Mouse (Mus musculus): ENCODE results near the gene Glb1l. TPM values are rescaled to one million over a fixed set of nuclear protein-coding genes. Genes with fewer than 3 reads are reported as not detected.

Gene Glb1l
- polyA plus RNA-seq, 1 experiment from 2014 or later: 12.8 TPM

DNA sequence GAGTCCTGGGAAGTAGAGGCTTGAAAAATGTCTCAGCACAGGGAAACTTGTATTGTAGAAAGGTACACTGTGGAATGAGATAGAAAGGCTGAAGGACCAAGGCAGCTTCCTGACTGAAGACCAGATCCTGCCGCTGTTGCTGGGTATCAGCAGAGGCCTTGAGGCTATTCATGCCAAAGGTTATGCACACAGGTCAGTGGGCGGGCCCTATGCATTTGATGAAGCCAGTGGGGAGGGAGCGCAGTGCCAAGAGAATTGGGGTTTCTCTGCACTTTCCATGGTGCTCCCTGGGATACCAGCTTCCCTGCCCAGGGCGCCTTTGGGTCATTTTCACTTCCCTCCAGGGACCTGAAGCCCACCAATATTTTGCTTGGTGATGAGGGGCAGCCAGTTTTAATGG is 1.9 kb upstream of the Glb1l start:
- peaks cover 27% of the 10 kb centered on the region for H3K27me3 ChIP-seq (ENCODE audit: low read depth, poor library complexity, severe bottlenecking)
- peaks cover 44% of the 10 kb centered on the region for H3K36me3 ChIP-seq
- H3K4me3 ChIP-seq: peak overlapping the region; percentile 2; the same call in 1 of the 2 replicates
- H3K27ac ChIP-seq: no peak overlapping the region
- no peaks in the 10 kb centered on the region for H3K9me3 ChIP-seq (replicated peaks)
- WGBS: 86% methylated on average over 4 of the region's 4 CpGs
- peaks cover 51% of the 10 kb centered on the region for H3K4me1 ChIP-seq
- no peak for DNase-seq (ENCODE audit: low spot score)

DNA sequence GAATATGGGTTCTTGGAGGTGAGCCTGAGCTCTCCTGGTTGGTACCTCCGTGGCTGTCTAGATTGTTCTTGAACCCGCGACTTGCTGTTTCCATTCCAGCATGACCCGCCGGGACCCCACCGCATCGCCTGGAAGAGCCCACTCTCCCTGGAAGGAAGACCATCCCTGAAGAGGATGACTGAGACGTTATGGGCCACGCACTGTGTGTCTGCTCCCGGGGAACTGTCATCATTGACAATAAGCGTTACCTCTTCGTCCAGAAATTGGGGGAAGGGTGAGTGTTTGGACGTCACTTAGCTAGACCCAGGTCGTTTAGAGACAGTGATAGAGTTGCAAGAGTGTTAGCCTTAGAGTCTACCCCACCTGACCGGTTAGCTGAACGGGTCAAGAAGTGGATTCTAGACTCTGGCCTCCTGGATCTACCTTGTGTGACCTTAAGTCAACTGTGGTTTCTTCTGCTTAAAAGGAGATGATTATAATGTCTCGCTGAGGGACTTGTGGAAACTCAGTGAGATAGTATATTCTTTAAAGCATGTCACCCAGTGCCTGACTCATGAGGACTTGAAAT is 612 bp upstream of the Glb1l start:
- Histone ChIP-seq H3K27ac (peak overlapping the region; percentile 87), H3K4me1 (peaks cover 51% of the 10 kb centered on the region), H3K4me3 (peak overlapping the region; percentile 79), H3K27me3 (ENCODE audit: low read depth, poor library complexity, severe bottlenecking) (peaks cover 14% of the 10 kb centered on the region), H3K36me3 (peaks cover 44% of the 10 kb centered on the region), H3K9me3 (replicated peaks) (no peaks in the 10 kb centered on the region)
- no peak for DNase-seq (ENCODE audit: low spot score)
- 17% methylated on average over 17 of the region's 17 CpGs for WGBS

DNA sequence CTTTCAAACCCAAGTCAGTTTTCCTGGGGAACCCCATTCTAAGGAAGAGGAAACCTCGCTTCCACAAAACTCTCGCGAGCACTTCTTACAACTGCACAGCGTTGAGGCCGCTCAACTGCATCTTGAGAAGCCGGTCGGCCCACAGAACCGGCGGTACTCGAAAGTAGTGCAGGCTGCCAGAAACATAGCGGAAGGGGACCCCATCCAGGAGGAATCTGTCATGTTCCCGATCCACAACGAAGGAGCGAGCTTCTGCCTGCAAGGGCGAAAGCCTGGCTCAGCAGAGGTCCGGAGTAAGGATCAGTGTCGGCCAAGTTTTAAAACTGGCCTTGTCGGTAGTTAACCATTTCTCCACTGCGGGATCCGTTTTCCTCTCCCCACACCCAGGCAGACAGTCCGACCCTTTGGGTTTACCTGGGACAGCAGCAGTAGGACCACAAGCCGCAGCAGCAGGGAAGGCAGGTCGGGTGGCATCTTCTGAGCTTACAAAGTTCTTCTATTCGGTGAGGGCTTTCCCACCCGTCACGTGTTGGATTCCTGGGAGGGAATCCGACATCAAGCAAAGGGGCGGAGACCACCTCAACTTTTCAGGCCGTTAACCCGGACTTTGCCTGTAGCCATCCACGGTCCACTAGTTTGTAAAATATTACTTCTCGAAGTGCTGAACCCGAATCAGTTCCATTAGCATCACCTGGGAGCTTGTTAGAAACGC is 1.5 kb downstream of the Glb1l start:
- H3K4me3 ChIP-seq: peak overlapping the region; percentile 79
- H3K9me3 ChIP-seq (replicated peaks): no peaks in the 10 kb centered on the region
- 15% methylated on average over 34 of the region's 34 CpGs for WGBS
- peaks cover 26% of the 10 kb centered on the region for H3K36me3 ChIP-seq
- peak overlapping the region; percentile 70 for H3K27ac ChIP-seq
- peaks cover 51% of the 10 kb centered on the region for H3K4me1 ChIP-seq
- peak; percentile 50 for DNase-seq (ENCODE audit: low spot score)
- H3K27me3 ChIP-seq (ENCODE audit: low read depth, poor library complexity, severe bottlenecking): peaks cover 6% of the 10 kb centered on the region; the same call in 1 of the 2 replicates

DNA sequence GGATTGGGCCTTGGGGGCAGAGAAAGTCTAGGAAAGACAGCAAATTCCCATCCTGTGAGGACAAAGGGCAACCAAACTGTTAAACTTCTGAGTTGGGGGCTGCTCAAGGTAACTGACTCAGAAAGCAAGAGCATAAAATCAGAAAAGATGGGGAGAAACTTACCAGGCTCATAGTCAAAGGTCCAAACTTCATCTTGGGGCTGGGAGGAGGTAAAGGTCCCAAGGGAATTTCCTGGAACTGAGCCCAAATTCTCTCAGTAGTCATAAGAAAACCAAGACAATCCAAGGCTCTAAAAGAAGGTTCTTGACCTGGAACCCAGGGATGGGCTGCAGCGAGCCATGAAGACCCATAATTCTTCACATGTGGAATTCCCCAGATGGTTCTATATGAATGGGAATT is 9.4 kb downstream of the Glb1l start:
- WGBS: 91% methylated on average over 1 of the region's 1 CpGs
- Histone ChIP-seq H3K4me1 (no peaks in the 10 kb centered on the region), H3K27me3 (ENCODE audit: low read depth, poor library complexity, severe bottlenecking) (no peaks in the 10 kb centered on the region), H3K4me3 (no peak overlapping the region), H3K36me3 (peaks cover 39% of the 10 kb centered on the region), H3K27ac (no peak overlapping the region), H3K9me3 (replicated peaks) (no peaks in the 10 kb centered on the region)
- no peak for DNase-seq (ENCODE audit: low spot score)

DNA sequence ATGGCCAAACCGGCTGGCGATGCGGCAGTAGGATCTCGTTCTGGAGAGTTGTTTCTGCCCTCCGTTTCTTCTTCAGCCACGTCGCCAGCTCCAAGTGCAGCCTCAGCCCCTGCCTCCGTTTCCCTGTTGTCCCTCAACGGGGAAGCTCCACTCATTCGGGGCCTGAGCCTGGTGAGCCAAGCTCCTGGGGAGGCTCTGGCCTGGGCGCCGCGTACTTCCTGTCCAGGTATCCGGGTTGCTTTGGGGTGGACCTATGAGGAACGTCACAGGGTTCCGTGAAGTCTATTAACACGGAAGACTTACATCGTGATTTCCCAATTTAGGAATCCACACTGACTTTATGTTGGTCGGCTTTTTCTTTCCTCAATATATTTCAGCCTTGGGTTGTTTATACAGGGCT is 18.2 kb downstream of the Glb1l start:
- H3K9me3 ChIP-seq (replicated peaks): no peaks in the 10 kb centered on the region
- under 1% methylated on average over 19 of the region's 19 CpGs for WGBS
- peak overlapping the region; percentile 85 for H3K27ac ChIP-seq
- H3K36me3 ChIP-seq: peaks cover 35% of the 10 kb centered on the region
- peak overlapping the region; percentile 79 for H3K4me3 ChIP-seq
- H3K4me1 ChIP-seq: peaks cover 19% of the 10 kb centered on the region
- DNase-seq (ENCODE audit: low spot score): no peak
- no peaks in the 10 kb centered on the region for H3K27me3 ChIP-seq (ENCODE audit: low read depth, poor library complexity, severe bottlenecking)

DNA sequence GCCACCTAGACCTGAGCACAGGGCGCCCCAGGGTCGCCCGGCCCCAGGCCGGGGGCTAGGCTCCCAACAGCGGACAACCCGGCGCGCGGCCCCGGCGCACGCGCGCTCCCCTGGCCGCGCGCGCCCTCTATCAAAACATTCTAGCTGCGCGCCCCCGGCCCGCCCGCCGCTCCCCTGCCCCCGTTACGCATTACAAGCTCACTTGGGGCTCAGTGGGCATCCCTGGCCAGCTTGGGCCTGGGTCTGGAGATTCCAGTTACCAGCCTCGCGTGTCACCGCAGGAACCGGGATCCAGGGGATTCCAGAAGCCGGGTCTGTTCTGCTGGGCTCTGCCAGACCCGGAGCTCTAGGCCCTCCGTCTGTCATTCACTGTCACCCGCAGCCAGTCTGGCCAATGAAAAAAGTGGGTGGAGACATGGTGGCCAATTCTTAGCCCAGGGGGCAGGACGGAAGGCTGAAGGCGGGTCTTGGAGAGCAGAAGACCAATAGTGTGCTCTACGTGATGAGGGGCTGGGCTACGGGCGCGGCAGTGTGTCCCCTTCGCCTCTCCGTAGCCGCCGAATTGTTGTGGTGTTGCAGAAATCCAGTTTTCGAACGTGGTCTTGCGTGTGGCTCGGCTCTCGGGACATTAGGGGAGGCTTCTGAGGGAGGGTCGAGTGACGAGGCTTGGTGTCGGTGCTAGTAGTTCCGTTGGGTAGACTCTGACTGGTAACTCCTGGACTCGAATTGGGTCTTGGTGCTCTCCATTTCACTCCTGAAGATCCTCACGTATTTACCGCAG is 18.8 kb downstream of the Glb1l start, which contains the start of the genes Ankzf1 and Atg9a:
TSS of gene Ankzf1 (plus strand) at position 530 of the 781 bp plus-strand sequence.
TSS of gene Atg9a (minus strand) at position 575 of the 781 bp plus-strand sequence.
- peaks cover 35% of the 10 kb centered on the region for H3K36me3 ChIP-seq
- peak within 1 kb of the TSS; percentile 79 for H3K4me3 ChIP-seq
- peak within 1 kb of the TSS; percentile 85 for H3K27ac ChIP-seq
- H3K9me3 ChIP-seq (replicated peaks): no peaks in the 10 kb centered on the region
- H3K4me1 ChIP-seq: peaks cover 19% of the 10 kb centered on the region
- no peaks in the 10 kb centered on the region for H3K27me3 ChIP-seq (ENCODE audit: low read depth, poor library complexity, severe bottlenecking)
- peak; percentile 89 for DNase-seq (ENCODE audit: low spot score)
- under 1% methylated on average over 56 of the region's 56 CpGs for WGBS

DNA sequence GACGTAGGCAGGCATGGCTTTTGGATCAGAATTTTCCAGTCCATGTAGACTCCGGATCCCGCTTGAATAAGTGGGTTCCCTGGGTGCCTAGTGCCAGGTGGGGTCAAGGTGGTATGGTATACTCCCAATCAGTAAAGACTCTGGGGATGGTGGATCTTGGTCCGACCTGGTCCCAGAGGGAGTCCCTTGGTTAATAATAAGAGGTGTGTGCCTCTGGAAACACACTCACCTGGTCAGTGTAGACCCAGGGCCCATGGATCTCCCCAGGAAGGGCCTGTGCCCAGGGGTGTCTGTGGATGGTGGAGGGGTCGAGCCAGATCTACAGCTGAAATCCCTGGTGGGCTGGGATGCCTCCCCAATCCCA is 19.4 kb downstream of the Glb1l start:
- Histone ChIP-seq H3K4me1 (peaks cover 19% of the 10 kb centered on the region), H3K9me3 (replicated peaks) (no peaks in the 10 kb centered on the region), H3K4me3 (peak overlapping the region; percentile 79), H3K27me3 (ENCODE audit: low read depth, poor library complexity, severe bottlenecking) (no peaks in the 10 kb centered on the region), H3K27ac (peak overlapping the region; percentile 85), H3K36me3 (peaks cover 35% of the 10 kb centered on the region)
- WGBS: 43% methylated on average over 5 of the region's 5 CpGs
- DNase-seq (ENCODE audit: low spot score): no peak

DNA sequence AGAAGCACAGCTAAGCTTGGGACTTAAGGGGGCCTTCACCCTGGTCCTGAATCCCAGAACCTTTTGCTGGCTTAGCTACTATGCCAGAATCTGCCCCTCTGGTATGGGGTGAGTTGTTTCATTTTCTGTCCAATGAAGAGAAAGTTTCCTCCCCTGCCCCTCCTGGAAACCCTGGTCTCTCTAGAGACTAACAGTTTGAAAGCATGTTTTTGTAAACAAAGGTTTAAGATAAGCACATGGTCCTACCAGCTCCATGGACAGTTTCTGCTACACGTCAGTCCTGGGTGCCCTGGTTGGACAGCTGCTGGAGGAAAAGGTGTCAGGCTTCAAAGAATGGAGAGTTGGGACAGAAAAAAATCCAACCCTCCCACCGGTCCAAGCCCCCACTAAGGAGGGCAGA is 20.0 kb downstream of the Glb1l start:
- peak overlapping the region; percentile 79; the same call in 1 of the 2 replicates for H3K4me3 ChIP-seq
- H3K27me3 ChIP-seq (ENCODE audit: low read depth, poor library complexity, severe bottlenecking): no peaks in the 10 kb centered on the region
- no peak overlapping the region for H3K27ac ChIP-seq
- 49% methylated on average over 2 of the region's 2 CpGs for WGBS
- H3K36me3 ChIP-seq: peaks cover 35% of the 10 kb centered on the region
- no peak for DNase-seq (ENCODE audit: low spot score)
- peaks cover 19% of the 10 kb centered on the region for H3K4me1 ChIP-seq
- H3K9me3 ChIP-seq (replicated peaks): no peaks in the 10 kb centered on the region

DNA sequence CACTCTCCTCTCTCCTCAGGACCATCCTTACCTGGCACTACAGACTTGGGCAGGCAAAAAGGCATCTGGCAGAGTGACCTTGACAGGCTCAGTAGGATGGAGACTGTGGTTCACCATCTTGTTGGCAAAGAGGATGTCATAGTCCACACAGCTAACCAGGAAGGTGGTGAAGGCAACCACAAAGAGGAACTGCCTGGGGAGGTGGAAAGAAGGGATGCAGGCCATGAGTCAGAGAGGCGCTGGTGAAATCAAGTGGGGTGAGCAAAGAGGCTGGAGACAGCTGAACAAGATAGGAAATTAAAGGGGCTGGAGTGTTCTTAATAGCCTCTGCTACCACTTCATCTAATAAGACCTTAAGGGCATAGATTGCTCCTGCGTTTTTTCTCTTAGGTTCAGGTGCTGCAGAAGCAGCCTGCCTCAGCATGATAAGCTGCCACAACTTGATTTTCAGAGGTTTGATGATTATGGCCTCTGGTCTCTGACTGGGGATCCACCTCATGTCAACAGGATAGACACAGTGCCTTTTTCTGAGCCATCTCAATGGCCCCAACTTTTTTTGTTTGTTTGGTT is 22.6 kb downstream of the Glb1l start:
- no peaks in the 10 kb centered on the region for H3K27me3 ChIP-seq (ENCODE audit: low read depth, poor library complexity, severe bottlenecking)
- H3K36me3 ChIP-seq: peaks cover 47% of the 10 kb centered on the region
- WGBS: 94% methylated on average over 2 of the region's 2 CpGs
- H3K4me1 ChIP-seq: peaks cover 13% of the 10 kb centered on the region
- DNase-seq (ENCODE audit: low spot score): no peak
- no peak overlapping the region for H3K27ac ChIP-seq
- no peaks in the 10 kb centered on the region for H3K9me3 ChIP-seq (replicated peaks)
- no peak overlapping the region for H3K4me3 ChIP-seq

DNA sequence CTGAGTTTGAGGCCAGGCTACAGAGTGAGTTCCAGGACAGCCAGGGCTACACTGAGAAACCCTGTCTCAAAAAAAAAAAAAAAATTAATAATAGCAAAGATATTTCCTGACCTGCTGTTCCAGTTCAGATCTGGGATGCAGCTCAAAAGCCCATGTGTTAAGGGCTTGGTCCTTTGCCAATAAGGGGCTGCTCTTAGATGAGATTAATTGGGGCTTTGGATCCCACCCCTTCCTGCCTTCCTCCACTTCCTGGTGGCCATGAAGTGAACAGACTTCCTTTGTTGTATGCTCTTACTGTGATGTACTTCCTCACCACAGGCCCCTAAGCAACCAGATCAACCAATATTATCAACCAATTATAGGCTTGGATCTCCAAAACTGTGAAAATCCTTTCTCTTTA is 23.5 kb downstream of the Glb1l start:
- Histone ChIP-seq H3K27ac (no peak overlapping the region), H3K4me3 (no peak overlapping the region), H3K36me3 (peaks cover 55% of the 10 kb centered on the region), H3K9me3 (replicated peaks) (no peaks in the 10 kb centered on the region), H3K4me1 (peaks cover 9% of the 10 kb centered on the region), H3K27me3 (ENCODE audit: low read depth, poor library complexity, severe bottlenecking) (no peaks in the 10 kb centered on the region)
- no peak for DNase-seq (ENCODE audit: low spot score)

DNA sequence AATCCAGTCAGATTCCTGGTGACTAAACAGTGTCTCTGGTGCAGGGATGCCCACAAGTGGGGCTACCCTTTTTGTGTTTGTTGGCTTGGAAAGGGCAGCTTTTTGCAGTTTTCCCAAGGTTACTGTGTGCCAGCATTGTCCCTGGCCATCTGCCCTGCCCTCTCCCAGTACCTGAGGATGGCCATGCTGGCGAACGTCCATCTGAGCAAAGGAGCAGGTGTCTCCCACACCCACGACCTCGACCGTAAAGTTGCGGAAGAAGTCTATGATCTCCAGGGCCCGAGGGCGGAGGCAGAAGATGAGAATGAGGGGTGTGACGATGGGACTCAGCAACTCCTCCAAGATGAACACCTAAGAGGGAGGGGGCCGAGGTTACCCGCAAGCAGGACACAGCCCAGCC is 25.1 kb downstream of the Glb1l start:
- 95% methylated on average over 11 of the region's 11 CpGs for WGBS
- no peak overlapping the region for H3K4me3 ChIP-seq
- peaks cover 5% of the 10 kb centered on the region; the same call in 1 of the 2 replicates for H3K4me1 ChIP-seq
- no peaks in the 10 kb centered on the region for H3K27me3 ChIP-seq (ENCODE audit: low read depth, poor library complexity, severe bottlenecking)
- no peak for DNase-seq (ENCODE audit: low spot score)
- peaks cover 63% of the 10 kb centered on the region for H3K36me3 ChIP-seq
- H3K9me3 ChIP-seq (replicated peaks): no peaks in the 10 kb centered on the region
- no peak overlapping the region for H3K27ac ChIP-seq

DNA sequence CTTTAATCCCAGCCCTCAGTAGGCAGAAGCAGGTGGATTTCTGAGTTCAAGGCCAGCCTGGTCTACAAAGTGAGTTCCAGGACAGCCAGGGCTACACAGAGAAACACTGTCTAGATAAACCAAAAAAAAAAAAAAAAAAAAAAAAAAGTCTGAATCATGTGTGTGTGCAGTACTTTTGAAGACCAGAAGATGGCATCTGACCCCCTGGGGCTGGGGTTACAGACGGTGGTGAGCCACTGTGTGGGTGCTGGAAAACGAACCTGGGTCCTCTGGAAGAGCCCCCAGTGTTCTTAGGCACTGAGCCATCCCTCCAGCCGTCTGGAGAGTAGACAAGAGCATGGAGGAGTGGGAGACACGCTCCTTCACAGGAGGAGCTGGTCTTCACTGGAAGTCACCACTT is 28.5 kb downstream of the Glb1l start:
- 73% methylated on average over 4 of the region's 4 CpGs for WGBS
- H3K4me3 ChIP-seq: no peak overlapping the region
- DNase-seq (ENCODE audit: low spot score): no peak
- H3K27ac ChIP-seq: no peak overlapping the region
- no peaks in the 10 kb centered on the region for H3K9me3 ChIP-seq (replicated peaks)
- peaks cover 24% of the 10 kb centered on the region for H3K4me1 ChIP-seq
- H3K36me3 ChIP-seq: peaks cover 64% of the 10 kb centered on the region
- no peaks in the 10 kb centered on the region for H3K27me3 ChIP-seq (ENCODE audit: low read depth, poor library complexity, severe bottlenecking)

All from limb, embryonic 10.5 days (tissue).